Mouse (Mus musculus): ENCODE measurements around the gene Gnao1. TPM values are rescaled to one million over a fixed set of nuclear protein-coding genes. Genes with fewer than 3 reads are reported as not detected.

Gene Gnao1
- polyA plus RNA-seq, 1 experiment, result 476 TPM

GRCm38 (mm10) chr8:93858286-93858685 lies 48.5 kb downstream of the Gnao1 start:
- no peak overlapping the region for H3K27ac ChIP-seq (ENCODE audit: insufficient read depth, low read length)
- TF ChIP-seq CTCF (IDR thresholded peaks at IDR 0.05; ENCODE audit: extremely low read depth, insufficient read depth, low read length) (no peak), POLR2A (IDR thresholded peaks at IDR 0.05; ENCODE audit: extremely low read depth, insufficient read depth, low read length) (no peak)
- H3K4me1 ChIP-seq (ENCODE audit: control insufficient read depth, insufficient read depth, low read length), result peaks cover 33% of the 10 kb centered on the region
- H3K4me3 ChIP-seq (ENCODE audit: insufficient read depth, low read length), result no peak overlapping the region

- H3K4me1 ChIP-seq (ENCODE audit: control insufficient read depth, insufficient read depth, low read length), result peaks cover 29% of the 10 kb centered on the region
- H3K27ac ChIP-seq (ENCODE audit: insufficient read depth, low read length), result no peak overlapping the region
- TF ChIP-seq CTCF (IDR thresholded peaks at IDR 0.05; ENCODE audit: extremely low read depth, insufficient read depth, low read length), result no peak
- no peak for TF ChIP-seq POLR2A (IDR thresholded peaks at IDR 0.05; ENCODE audit: extremely low read depth, insufficient read depth, low read length)
- no peak overlapping the region for H3K4me3 ChIP-seq (ENCODE audit: insufficient read depth, low read length)
These were observed 50.3 kb downstream of the Gnao1 start for GRCm38 (mm10) chr8:93860020-93860419.

- TF ChIP-seq CTCF (IDR thresholded peaks at IDR 0.05; ENCODE audit: extremely low read depth, insufficient read depth, low read length) (no peak), POLR2A (IDR thresholded peaks at IDR 0.05; ENCODE audit: extremely low read depth, insufficient read depth, low read length) (no peak)
- Histone ChIP-seq H3K4me1 (ENCODE audit: control insufficient read depth, insufficient read depth, low read length) (peaks cover 29% of the 10 kb centered on the region), H3K27ac (ENCODE audit: insufficient read depth, low read length) (no peak overlapping the region), H3K4me3 (ENCODE audit: insufficient read depth, low read length) (no peak overlapping the region)
These were observed 54.3 kb downstream of the Gnao1 start for GRCm38 (mm10) chr8:93864064-93864463.

GRCm38 (mm10) chr8:93866271-93866670 lies 56.5 kb downstream of the Gnao1 start:
- Histone ChIP-seq H3K27ac (ENCODE audit: insufficient read depth, low read length) (0 out of 2 replicates have a peak overlapping the region, but pooled peaks have one; percentile 0), H3K4me3 (ENCODE audit: insufficient read depth, low read length) (no peak overlapping the region), H3K4me1 (ENCODE audit: control insufficient read depth, insufficient read depth, low read length) (peaks cover 18% of the 10 kb centered on the region)
- TF ChIP-seq POLR2A (IDR thresholded peaks at IDR 0.05; ENCODE audit: extremely low read depth, insufficient read depth, low read length) (no peak), CTCF (IDR thresholded peaks at IDR 0.05; ENCODE audit: extremely low read depth, insufficient read depth, low read length) (no peak)

GRCm38 (mm10) chr8:93868486-93869221 lies 58.9 kb downstream of the Gnao1 start:
- TF ChIP-seq CTCF (IDR thresholded peaks at IDR 0.05; ENCODE audit: extremely low read depth, insufficient read depth, low read length) (no peak), POLR2A (IDR thresholded peaks at IDR 0.05; ENCODE audit: extremely low read depth, insufficient read depth, low read length) (no peak)
- H3K4me3 ChIP-seq (ENCODE audit: insufficient read depth, low read length), result no peak overlapping the region

GRCm38 (mm10) chr8:93871275-93871674 lies 61.5 kb downstream of the Gnao1 start:
- no peak overlapping the region for H3K4me3 ChIP-seq (ENCODE audit: insufficient read depth, low read length)
- no peak overlapping the region for H3K27ac ChIP-seq (ENCODE audit: insufficient read depth, low read length)
- TF ChIP-seq CTCF (IDR thresholded peaks at IDR 0.05; ENCODE audit: extremely low read depth, insufficient read depth, low read length) (no peak), POLR2A (IDR thresholded peaks at IDR 0.05; ENCODE audit: extremely low read depth, insufficient read depth, low read length) (no peak)
- peaks cover 9% of the 10 kb centered on the region for H3K4me1 ChIP-seq (ENCODE audit: control insufficient read depth, insufficient read depth, low read length)

More at GRCm38 (mm10) chr8:93868486-93869221, 58.9 kb downstream of the Gnao1 start:
- Histone ChIP-seq H3K4me1 (ENCODE audit: control insufficient read depth, insufficient read depth, low read length) (peaks cover 10% of the 10 kb centered on the region), H3K27ac (ENCODE audit: insufficient read depth, low read length) (no peak overlapping the region)

- peak overlapping the region; percentile 60; the same call in 1 of the 2 replicates for H3K27ac ChIP-seq (ENCODE audit: insufficient read depth, low read length)
- TF ChIP-seq CTCF (IDR thresholded peaks at IDR 0.05; ENCODE audit: extremely low read depth, insufficient read depth, low read length), result no peak
- no peak for TF ChIP-seq POLR2A (IDR thresholded peaks at IDR 0.05; ENCODE audit: extremely low read depth, insufficient read depth, low read length)
- no peak overlapping the region for H3K4me3 ChIP-seq (ENCODE audit: insufficient read depth, low read length)
- H3K4me1 ChIP-seq (ENCODE audit: control insufficient read depth, insufficient read depth, low read length), result peaks cover 25% of the 10 kb centered on the region
These were observed 68.6 kb downstream of the Gnao1 start for GRCm38 (mm10) chr8:93878396-93878795.

- Histone ChIP-seq H3K4me1 (ENCODE audit: control insufficient read depth, insufficient read depth, low read length) (peaks cover 32% of the 10 kb centered on the region), H3K27ac (ENCODE audit: insufficient read depth, low read length) (no peak overlapping the region), H3K4me3 (ENCODE audit: insufficient read depth, low read length) (no peak overlapping the region)
- TF ChIP-seq POLR2A (IDR thresholded peaks at IDR 0.05; ENCODE audit: extremely low read depth, insufficient read depth, low read length) (no peak), CTCF (IDR thresholded peaks at IDR 0.05; ENCODE audit: extremely low read depth, insufficient read depth, low read length) (no peak)
These were observed 70.2 kb downstream of the Gnao1 start for GRCm38 (mm10) chr8:93879966-93880365.

GRCm38 (mm10) chr8:93881381-93881780 lies 71.6 kb downstream of the Gnao1 start:
- no peak overlapping the region for H3K4me3 ChIP-seq (ENCODE audit: insufficient read depth, low read length)
- H3K27ac ChIP-seq (ENCODE audit: insufficient read depth, low read length), result 0 out of 2 replicates have a peak overlapping the region, but pooled peaks have one; percentile 33
- TF ChIP-seq CTCF (IDR thresholded peaks at IDR 0.05; ENCODE audit: extremely low read depth, insufficient read depth, low read length), result no peak
- TF ChIP-seq POLR2A (IDR thresholded peaks at IDR 0.05; ENCODE audit: extremely low read depth, insufficient read depth, low read length), result no peak
- H3K4me1 ChIP-seq (ENCODE audit: control insufficient read depth, insufficient read depth, low read length), result peaks cover 29% of the 10 kb centered on the region

- no peak overlapping the region for H3K4me3 ChIP-seq (ENCODE audit: insufficient read depth, low read length)
- TF ChIP-seq CTCF (IDR thresholded peaks at IDR 0.05; ENCODE audit: extremely low read depth, insufficient read depth, low read length) (no peak), POLR2A (IDR thresholded peaks at IDR 0.05; ENCODE audit: extremely low read depth, insufficient read depth, low read length) (no peak)
- H3K4me1 ChIP-seq (ENCODE audit: control insufficient read depth, insufficient read depth, low read length), result peaks cover 25% of the 10 kb centered on the region
- H3K27ac ChIP-seq (ENCODE audit: insufficient read depth, low read length), result peak overlapping the region; percentile 13; the same call in 1 of the 2 replicates
These were observed 73.5 kb downstream of the Gnao1 start for GRCm38 (mm10) chr8:93883241-93883640.

Data from cortical plate, adult 2 months (tissue).